Mouse (Mus musculus): ENCODE results near the gene Psap.

GRCm38 (mm10) chr10:60304854-60305628 lies 27.6 kb downstream of the Psap start:
- TF ChIP-seq CTCF (IDR thresholded peaks at IDR 0.05; ENCODE audit: low read depth) = peak; percentile 90
- no peak for TF ChIP-seq EP300 (IDR thresholded peaks at IDR 0.05; ENCODE audit: low read depth)

Data from liver, embryonic 14.5 days (tissue).